Mouse (Mus musculus) CH12.LX (cell line): ENCODE data around the gene Dnajc16. TPM values are rescaled to one million over a fixed set of nuclear protein-coding genes. Genes with fewer than 3 reads are reported as not detected.

ENCODE experiments used
- DNase-seq: peaks from one replicate; pipeline ENCODE4 v3.0.0-alpha.2; 2013; ENCODE audit errors: extremely low read depth
- H3K27ac ChIP-seq: 2 replicates; pipeline ENCODE4 v1.5.1; 2012; ENCODE audit warnings: low read depth, mild to moderate bottlenecking, control low read depth, moderate library complexity; ENCODE audit not compliant: insufficient read depth
- H3K27me3 ChIP-seq: replicated peaks from 2 replicates; pipeline ENCODE3; 2012; ENCODE audit warnings: inconsistent platforms
- H3K36me3 ChIP-seq, 2 experiments: replicated peaks in 1 of 2; 2 replicates each; pipeline versions ENCODE3 to v1.6.1; 2012; ENCODE audit warnings: inconsistent platforms in 1 of 2, low read length in 1 of 2, mild to moderate bottlenecking in 1 of 2, mixed read lengths in 1 of 2, moderate library complexity in 1 of 2; ENCODE audit not compliant: control insufficient read depth in 1 of 2, insufficient read depth in 1 of 2
- H3K4me1 ChIP-seq, 2 experiments: 2 replicates each; pipeline ENCODE4 v1.6.1; 2012; ENCODE audit warnings: inconsistent platforms in 1 of 2, moderate library complexity in 1 of 2; ENCODE audit not compliant: insufficient read depth in 2 of 2, control insufficient read depth in 1 of 2
- H3K4me2 ChIP-seq: 2 replicates; pipeline ENCODE4 v1.6.1; 2012; ENCODE audit warnings: low read depth, mild to moderate bottlenecking, control low read depth; ENCODE audit not compliant: poor library complexity, insufficient read depth, severe bottlenecking
- H3K4me3 ChIP-seq, 3 experiments: fragments of 150-350 bp in 1 of 3; sonication (generic) in 1 of 3; replicated peaks in 1 of 3; 2 replicates each; pipeline versions ENCODE3 to v1.5.1; 2011 to 2012; ENCODE audit warnings: low read depth in 2 of 3, low read length in 2 of 3, mild to moderate bottlenecking in 2 of 3, moderate library complexity in 2 of 3, control low read depth in 1 of 3, improper control_type of control experiment in 1 of 3, inconsistent platforms in 1 of 3, mixed read lengths in 1 of 3; ENCODE audit not compliant: poor library complexity in 1 of 3
- H3K79me2 ChIP-seq: replicated peaks from 2 replicates; pipeline ENCODE4 v1.6.1; 2012; ENCODE audit warnings: mild to moderate bottlenecking, moderate library complexity; ENCODE audit not compliant: control insufficient read depth, poor library complexity, insufficient read depth, severe bottlenecking; ENCODE audit errors: extremely low read depth
- H3K9ac ChIP-seq: 2 replicates; pipeline ENCODE4 v1.6.1; 2012; ENCODE audit warnings: low read depth, mild to moderate bottlenecking, control low read depth, moderate library complexity; ENCODE audit not compliant: insufficient read depth
- H3K9me3 ChIP-seq: replicated peaks from 2 replicates; pipeline ENCODE3; 2012; ENCODE audit warnings: low read length, inconsistent platforms, mixed read lengths
- CHD2 ChIP-seq: IDR thresholded peaks from 2 replicates; pipeline ENCODE4 v1.6.1; 2011; ENCODE audit warnings: low read length, improper control_type of control experiment
- CTCF ChIP-seq, 2 experiments: IDR thresholded peaks in 1 of 2; conservative IDR thresholded peaks in 1 of 2; 2 replicates each; pipeline ENCODE4 v1.5.1; 2011 to 2012; ENCODE audit warnings: low read depth in 2 of 2, low read length in 2 of 2, improper control_type of control experiment in 1 of 2, inconsistent platforms in 1 of 2, mild to moderate bottlenecking in 1 of 2, moderate library complexity in 1 of 2
- ETS1 ChIP-seq: conservative IDR thresholded peaks from 2 replicates; pipeline ENCODE4 v1.6.1; 2012; ENCODE audit warnings: low read depth, mild to moderate bottlenecking, inconsistent platforms, low read length, improper control_type of control experiment, moderate library complexity
- HCFC1 ChIP-seq: IDR thresholded peaks from 2 replicates; pipeline ENCODE4 v1.6.1; 2012; ENCODE audit warnings: low read depth, mild to moderate bottlenecking, inconsistent platforms, low read length, improper control_type of control experiment
- JUN ChIP-seq: IDR thresholded peaks from 2 replicates; pipeline ENCODE4 v1.6.1; 2011; ENCODE audit warnings: low read depth, mild to moderate bottlenecking, low read length, improper control_type of control experiment, moderate library complexity; ENCODE audit not compliant: insufficient read depth
- MEF2A ChIP-seq: IDR thresholded peaks from 2 replicates; pipeline ENCODE4 v1.6.1; 2014; ENCODE audit warnings: low read depth, mild to moderate bottlenecking, inconsistent platforms, low read length, improper control_type of control experiment, borderline replicate concordance
- MYC ChIP-seq: IDR thresholded peaks from 2 replicates; pipeline ENCODE4 v1.6.1; 2011; ENCODE audit warnings: low read depth, mild to moderate bottlenecking, improper control_type of control experiment, low read length
- NELFE ChIP-seq: IDR thresholded peaks from 2 replicates; pipeline ENCODE4 v1.6.1; 2011; ENCODE audit warnings: low read depth, low read length, improper control_type of control experiment
- PAX5 ChIP-seq: IDR thresholded peaks from 2 replicates; pipeline ENCODE4 v1.6.1; 2012; ENCODE audit warnings: low read length, inconsistent platforms, mixed read lengths
- POLR2A ChIP-seq: IDR thresholded peaks from 2 replicates; pipeline ENCODE4 v1.6.1; 2011; ENCODE audit warnings: low read depth, mild to moderate bottlenecking, improper control_type of control experiment, low read length
- SIN3A ChIP-seq: IDR thresholded peaks from 2 replicates; pipeline ENCODE4 v1.6.1; 2012; ENCODE audit warnings: low read length, improper control_type of control experiment, inconsistent platforms
- TBP ChIP-seq: conservative IDR thresholded peaks from 2 replicates; pipeline ENCODE4 v1.6.1; 2011; ENCODE audit warnings: low read depth, low read length, improper control_type of control experiment
- TCF12 ChIP-seq: IDR thresholded peaks from 2 replicates; pipeline ENCODE4 v1.6.1; 2014; ENCODE audit warnings: low read depth, mild to moderate bottlenecking, inconsistent platforms, low read length, improper control_type of control experiment
- UBTF ChIP-seq: IDR thresholded peaks from 2 replicates; pipeline ENCODE4 v1.6.1; 2012; ENCODE audit warnings: low read depth, mild to moderate bottlenecking, inconsistent platforms, low read length, improper control_type of control experiment, moderate library complexity
- USF2 ChIP-seq: conservative IDR thresholded peaks from 2 replicates; pipeline ENCODE4 v1.6.1; 2011; ENCODE audit warnings: low read depth, low read length, improper control_type of control experiment
- ZC3H11A ChIP-seq: IDR thresholded peaks from 2 replicates; pipeline ENCODE4 v1.6.1; 2012; ENCODE audit warnings: low read depth, mild to moderate bottlenecking, inconsistent platforms, low read length, improper control_type of control experiment
- dilution Hi-C: fragments of 300-500 bp; cut with MboI; formaldehyde crosslinking; loops from 2 replicates; pipeline ENCODE4 v1.14.3; 2020; ENCODE audit warnings: low sequenced_read_pairs; ENCODE audit not compliant: extremely low pct_unique_long_range_greater_than_20kb, extremely low pct_ligation_motif_present
- in situ Hi-C: fragments of 300-500 bp; cut with MboI; formaldehyde crosslinking; loops from 3 replicates; pipeline ENCODE4 v1.14.3; 2019; ENCODE audit warnings: low sequenced_read_pairs, low pct_ligation_motif_present, low pct_unique_long_range_greater_than_20kb, mixed read lengths
- polyA plus RNA-seq: library from polyadenylated mRNA; unstranded; fragments of >175 nt; gene quantifications from 2 replicates; pipeline ENCODE4 v1.2.1, GENCODE M21; 2012; ENCODE audit warnings: low read depth; ENCODE audit not compliant: insufficient read length
- total RNA-seq, 2 experiments: library from RNA; depleted of rRNA; stranded (reverse); fragments of 300-350 nt in 1 of 2; fragments of >200 nt in 1 of 2; gene quantifications; 2 replicates each; pipeline ENCODE4 v1.2.3; 2012 to 2014

The Dnajc16 gene
- total and polyA plus RNA-seq, 3 experiments, result 3.1 to 7.4 (median 5.9) TPM

GRCm38 (mm10) chr4:141831361-141831760 is 40.6 kb upstream of the Dnajc16 start:
- dilution Hi-C loops (no loop called here), in situ Hi-C loops (loop anchor here (10.0 kb wide), 1 partner anchor 437 kb away; the partner anchor contains the start of gene Clcnka)
- Histone ChIP-seq H3K4me1 (peaks cover 0 to 19% of the 10 kb centered on the region in 2 experiments; a peak in 2 of 4 replicates), H3K27ac (no peak overlapping the region), H3K27me3 (no peaks in the 10 kb centered on the region), H3K9me3 (no peaks in the 10 kb centered on the region), H3K4me3 (no peak overlapping the region), H3K9ac (no peak overlapping the region), H3K36me3 (no peaks in the 10 kb centered on the region), H3K4me2 (no peak overlapping the region), H3K79me2 (no peaks in the 10 kb centered on the region)
- no peak for DNase-seq
- TF ChIP-seq POLR2A (no peak), SIN3A (no peak), ZC3H11A (no peak), PAX5 (no peak), TBP (no peak), ETS1 (no peak), MEF2A (no peak), NELFE (no peak), MYC (no peak), JUN (no peak), CTCF (conservative IDR thresholded peaks at IDR 0.05 in 1 of 2, IDR thresholded peaks at IDR 0.05 in 1 of 2; ENCODE audit: low read depth in 2 of 2, low read length in 2 of 2) (no peak)

- Histone ChIP-seq H3K27ac (no peak overlapping the region), H3K79me2 (no peaks in the 10 kb centered on the region), H3K27me3 (no peaks in the 10 kb centered on the region), H3K4me1 (peaks cover 0 to 19% of the 10 kb centered on the region in 2 experiments; a peak in 2 of 4 replicates), H3K9me3 (no peaks in the 10 kb centered on the region), H3K4me2 (no peak overlapping the region), H3K36me3 (no peaks in the 10 kb centered on the region), H3K9ac (no peak overlapping the region), H3K4me3 (no peak overlapping the region)
- TF ChIP-seq UBTF, result no peak
- TF ChIP-seq TCF12, result no peak
- no peak for TF ChIP-seq USF2
- TF ChIP-seq CHD2, result no peak
- no peak for TF ChIP-seq ETS1
- TF ChIP-seq HCFC1, result no peak
- in situ Hi-C loops (loop anchor here (10.0 kb wide), 1 partner anchor 436 kb away; the partner anchor contains the start of gene Clcnka), dilution Hi-C loops (no loop called here)
- no peak for DNase-seq
Observed at GRCm38 (mm10) chr4:141830381-141830780, 39.6 kb upstream of the Dnajc16 start.
